Mouse (Mus musculus) bone marrow macrophage, adult 2 months (primary cell): ENCODE results near the gene 4930432K21Rik. TPM values are rescaled to one million over a fixed set of nuclear protein-coding genes. Genes with fewer than 3 reads are reported as not detected.

ENCODE experiments used
- H3K27ac ChIP-seq: 2 replicates; pipeline ENCODE4 v1.5.1; 2012; ENCODE audit warnings: low read depth, low read length; ENCODE audit not compliant: insufficient read depth
- H3K4me1 ChIP-seq: 2 replicates; pipeline ENCODE4 v1.6.1; 2012; ENCODE audit warnings: low read length; ENCODE audit not compliant: control insufficient read depth, insufficient read depth
- H3K4me3 ChIP-seq: 2 replicates; pipeline ENCODE4 v1.5.1; 2012; ENCODE audit warnings: mild to moderate bottlenecking, low read length, moderate library complexity; ENCODE audit not compliant: insufficient read depth
- CTCF ChIP-seq: IDR thresholded peaks from 2 replicates; pipeline ENCODE4 v1.5.1; 2012; ENCODE audit warnings: low read depth, mild to moderate bottlenecking, low read length, moderate library complexity
- POLR2A ChIP-seq: IDR thresholded peaks from 2 replicates; pipeline ENCODE4 v1.6.1; 2012; ENCODE audit warnings: mild to moderate bottlenecking, low read depth, low read length, borderline replicate concordance
- polyA plus RNA-seq: library from polyadenylated mRNA; stranded (reverse); fragments of >200 nt; gene quantifications from 2 replicates; pipeline ENCODE4 v1.2.4, GENCODE M21; 2012; ENCODE audit not compliant: missing spikeins, insufficient read depth, insufficient read length

4930432K21Rik gene
- polyA plus RNA-seq, 1 experiment = 1.2 TPM

DNA sequence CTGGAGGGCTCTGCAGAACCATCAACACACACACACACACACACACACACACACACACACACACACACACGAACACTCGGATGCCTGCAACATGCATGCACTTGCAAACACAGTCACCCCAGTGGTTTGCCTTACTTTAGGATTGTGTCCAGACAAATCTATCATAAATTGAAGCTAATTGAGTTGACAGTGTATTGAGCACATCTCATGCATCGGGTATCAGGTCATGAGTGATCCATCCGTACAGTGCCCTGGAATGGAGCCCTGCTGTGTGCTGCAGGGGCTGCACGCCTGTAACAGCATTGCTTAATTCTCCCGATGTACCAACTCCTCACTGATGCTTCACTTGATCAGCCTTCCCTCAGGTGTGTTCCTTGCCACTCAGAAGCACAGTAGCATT, 32.2 kb upstream of the 4930432K21Rik start:
- TF ChIP-seq POLR2A (no peak), CTCF (no peak)
- Histone ChIP-seq H3K27ac (no peak overlapping the region), H3K4me1 (no peaks in the 10 kb centered on the region), H3K4me3 (no peak overlapping the region)

DNA sequence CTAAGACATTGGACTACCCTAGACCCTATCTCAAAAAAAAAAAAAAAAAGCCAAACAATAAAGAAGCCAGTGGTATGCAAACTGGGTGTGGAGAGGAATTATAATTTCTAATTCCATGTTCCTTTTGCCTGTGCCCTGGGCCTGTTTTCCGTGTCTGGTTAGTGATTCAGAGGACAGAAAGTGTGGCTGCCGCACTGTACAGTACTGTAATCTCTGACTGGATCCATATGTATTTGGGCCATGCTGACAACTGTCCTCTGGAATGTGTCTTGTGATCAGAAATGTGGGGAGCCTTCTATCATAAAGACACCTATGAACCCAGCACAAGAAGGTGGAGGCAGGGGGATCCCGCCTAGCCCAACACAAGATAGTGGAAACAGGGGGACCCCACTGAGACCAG, 25.7 kb upstream of the 4930432K21Rik start:
- Histone ChIP-seq H3K27ac (no peak overlapping the region), H3K4me1 (no peaks in the 10 kb centered on the region), H3K4me3 (no peak overlapping the region)
- no peak for TF ChIP-seq CTCF
- no peak for TF ChIP-seq POLR2A

DNA sequence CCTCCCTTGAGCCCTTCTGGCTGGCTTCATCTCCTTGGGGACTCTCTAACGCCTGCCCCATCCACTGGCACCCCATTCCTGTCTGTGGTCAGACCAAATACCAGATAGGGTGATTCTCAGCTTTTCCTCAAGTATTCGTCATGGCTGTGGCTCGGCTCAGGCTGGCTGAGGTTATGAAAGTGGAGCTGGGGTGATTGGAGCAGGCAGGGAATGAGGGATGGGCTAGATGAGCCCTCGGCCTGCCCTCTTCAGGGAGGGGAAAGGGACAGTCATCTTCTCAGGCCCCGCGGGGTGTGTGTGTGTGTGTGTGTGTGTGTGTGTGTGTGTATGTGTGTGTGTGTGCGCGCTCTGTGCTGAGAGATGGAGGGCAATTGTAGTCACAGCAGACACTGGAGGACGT, 22.2 kb upstream of the 4930432K21Rik start, which contains the start of gene Podnl1:
Gene Podnl1 (plus strand): TSS at position 334 of the 400 bp plus-strand sequence.
- Histone ChIP-seq H3K4me1 (no peaks in the 10 kb centered on the region), H3K27ac (no peak within 1 kb of the TSS), H3K4me3 (no peak within 1 kb of the TSS)
- no peak for TF ChIP-seq POLR2A
- no peak for TF ChIP-seq CTCF

DNA sequence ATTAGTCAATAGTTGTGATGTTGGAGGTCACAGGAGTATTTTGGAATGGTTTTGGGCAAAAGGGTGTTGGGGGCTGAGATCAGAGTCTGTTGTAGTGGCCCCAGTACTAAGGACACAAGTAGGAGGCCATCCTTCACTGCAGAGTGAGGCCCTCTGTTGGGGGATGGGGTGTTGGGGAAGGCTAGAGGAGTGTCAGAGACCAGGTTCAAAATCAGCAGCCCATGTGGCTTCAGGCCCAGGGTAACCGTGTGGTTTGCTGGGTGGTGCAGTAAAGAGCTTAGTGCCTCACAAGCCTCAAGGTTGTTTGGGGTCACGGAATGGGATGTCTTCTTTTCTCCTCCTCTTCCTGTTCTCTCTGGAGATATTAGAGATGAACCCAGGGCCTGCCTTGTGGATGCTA, 21.1 kb upstream of the 4930432K21Rik start:
- TF ChIP-seq CTCF = no peak
- no peak for TF ChIP-seq POLR2A
- Histone ChIP-seq H3K4me1 (no peaks in the 10 kb centered on the region), H3K4me3 (no peak overlapping the region), H3K27ac (no peak overlapping the region)

DNA sequence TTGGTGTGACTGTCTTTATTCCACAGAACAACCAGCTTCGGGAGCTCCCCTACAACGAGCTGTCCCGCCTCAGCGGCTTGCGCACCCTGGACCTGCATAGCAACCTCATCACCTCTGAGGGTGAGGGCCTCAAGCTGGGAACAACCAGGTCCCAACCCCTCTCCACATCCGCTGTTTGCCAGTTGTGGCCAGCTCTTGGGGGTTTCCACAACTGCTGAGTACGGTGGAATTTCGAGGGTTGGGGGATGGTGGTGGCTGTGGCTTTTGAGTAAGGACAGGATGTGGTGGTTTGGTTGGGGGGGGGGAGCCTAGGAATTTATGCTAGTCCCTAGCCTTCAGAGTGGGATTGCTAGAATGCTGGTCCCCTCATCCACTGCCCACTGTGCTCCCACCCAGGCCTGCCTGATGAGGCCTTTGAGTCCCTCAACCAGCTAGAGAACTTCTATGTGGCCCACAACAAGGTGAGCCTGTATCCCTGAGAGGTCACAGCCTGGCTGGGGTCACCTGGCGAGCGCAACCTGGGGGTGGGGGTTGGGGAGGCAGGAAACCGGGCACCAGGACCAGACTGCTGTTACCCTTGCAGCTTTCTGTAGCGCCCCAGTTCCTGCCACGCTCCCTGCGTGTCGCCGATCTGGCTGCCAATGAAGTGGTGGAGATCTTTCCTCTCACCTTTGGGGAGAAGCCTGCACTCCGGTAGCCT, 20.5 kb upstream of the 4930432K21Rik start:
- Histone ChIP-seq H3K27ac (no peak overlapping the region), H3K4me1 (no peaks in the 10 kb centered on the region), H3K4me3 (no peak overlapping the region)
- TF ChIP-seq CTCF (no peak), POLR2A (no peak)

DNA sequence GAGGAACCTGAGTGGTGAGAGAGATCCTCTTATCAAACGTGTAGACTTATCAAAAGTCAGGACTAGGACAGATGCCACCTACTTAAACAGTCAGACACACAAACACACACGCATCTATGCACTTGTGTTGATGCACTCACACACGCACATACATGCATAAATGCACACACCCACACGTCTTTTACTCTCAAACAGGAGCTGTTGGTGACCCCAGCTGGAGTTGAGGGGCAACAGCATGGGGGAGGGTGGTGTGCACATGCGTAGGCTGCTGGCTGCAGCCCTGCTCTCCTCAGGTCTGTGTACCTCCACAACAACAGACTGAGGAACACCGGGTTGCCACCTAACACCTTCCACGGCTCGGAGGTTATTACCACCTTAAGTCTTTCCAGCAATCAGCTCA, 19.5 kb upstream of the 4930432K21Rik start:
- TF ChIP-seq CTCF (no peak), POLR2A (no peak)
- Histone ChIP-seq H3K27ac (no peak overlapping the region), H3K4me3 (no peak overlapping the region), H3K4me1 (no peaks in the 10 kb centered on the region)

DNA sequence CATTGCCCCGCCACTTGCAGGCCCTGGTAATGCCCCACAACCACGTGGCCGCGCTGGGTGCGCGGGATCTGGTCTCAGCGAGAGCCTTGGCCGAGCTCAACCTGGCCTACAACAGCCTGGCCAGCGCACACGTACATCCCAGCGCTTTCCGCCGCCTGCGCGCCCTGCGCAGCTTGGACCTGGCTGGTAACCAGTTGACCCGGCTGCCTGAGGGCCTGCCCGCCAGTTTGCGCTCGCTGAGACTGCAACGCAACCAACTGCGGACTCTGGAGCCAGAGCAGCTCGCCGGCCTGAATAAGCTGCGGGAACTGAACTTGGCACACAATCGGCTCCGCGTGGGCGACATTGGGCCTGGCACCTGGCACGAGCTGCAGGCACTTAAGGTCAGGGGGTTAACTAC, 17.0 kb upstream of the 4930432K21Rik start:
- TF ChIP-seq CTCF (no peak), POLR2A (no peak)
- Histone ChIP-seq H3K4me3 (no peak overlapping the region), H3K27ac (no peak overlapping the region), H3K4me1 (no peaks in the 10 kb centered on the region)

DNA sequence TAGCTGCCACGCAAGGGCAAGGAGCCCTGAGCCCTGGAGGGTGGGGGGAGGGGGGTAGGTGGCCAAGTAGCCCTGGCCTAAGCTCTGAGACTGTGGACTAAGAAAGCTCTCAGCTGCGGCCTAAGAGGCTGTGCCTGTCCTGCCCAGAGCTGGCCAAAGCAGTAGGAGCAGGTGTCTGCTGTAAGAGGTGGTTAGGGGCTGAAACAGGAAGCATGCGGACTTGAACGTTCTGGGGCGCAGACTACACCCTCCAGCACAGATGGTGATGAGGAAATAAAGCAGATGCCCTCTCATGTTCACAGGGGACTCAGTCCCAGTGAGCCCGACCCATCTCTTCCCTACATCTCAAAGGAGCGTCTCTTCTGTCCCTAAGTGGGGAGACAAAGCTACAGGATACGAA, 15.6 kb upstream of the 4930432K21Rik start:
- TF ChIP-seq CTCF = no peak
- no peak for TF ChIP-seq POLR2A
- no peak overlapping the region for H3K4me3 ChIP-seq
- H3K4me1 ChIP-seq = no peaks in the 10 kb centered on the region
- no peak overlapping the region for H3K27ac ChIP-seq

DNA sequence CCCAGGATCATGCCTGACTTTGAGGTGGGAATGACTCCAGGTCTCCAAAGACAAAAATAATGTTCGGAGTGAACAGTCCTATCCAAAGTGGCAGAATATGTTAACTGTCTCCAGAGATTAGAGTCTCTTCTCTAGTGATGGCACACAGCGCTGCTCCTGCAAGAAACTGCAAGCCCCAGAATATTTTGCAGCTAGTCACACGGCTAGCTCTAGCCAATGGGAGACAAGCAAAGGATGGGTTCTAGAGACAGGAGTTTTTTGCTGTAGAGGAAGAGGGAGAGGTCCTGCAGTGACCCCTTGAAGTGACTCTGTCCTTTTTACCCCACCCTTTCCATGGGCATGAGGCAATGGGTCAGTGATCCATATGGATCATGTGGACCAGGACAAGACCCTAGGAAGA, 10.0 kb upstream of the 4930432K21Rik start:
- TF ChIP-seq CTCF (no peak), POLR2A (no peak)
- H3K27ac ChIP-seq = no peak overlapping the region

DNA sequence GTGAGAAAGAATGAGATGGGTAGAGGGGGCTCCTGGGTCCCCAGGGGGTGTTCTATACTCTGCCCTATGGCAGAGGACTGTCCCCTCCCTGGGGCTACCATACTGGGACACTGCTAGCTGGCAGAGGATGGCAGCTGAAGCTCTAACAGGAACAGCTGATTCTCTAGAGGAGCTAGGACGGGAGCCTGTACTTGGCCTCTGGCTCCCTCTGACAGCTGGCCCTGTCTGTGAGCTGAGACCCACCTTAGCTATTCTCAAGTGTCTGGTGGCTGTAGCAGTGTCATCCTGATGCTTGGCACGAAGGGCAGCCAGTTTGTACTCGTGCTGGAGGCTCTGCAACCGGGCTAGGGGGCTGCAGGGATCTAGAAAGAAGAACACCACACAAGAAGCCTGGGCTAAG, 7.0 kb upstream of the 4930432K21Rik start:
- Histone ChIP-seq H3K4me3 (no peak overlapping the region), H3K27ac (no peak overlapping the region), H3K4me1 (peaks cover 13% of the 10 kb centered on the region)
- TF ChIP-seq POLR2A (no peak), CTCF (no peak)

More for the DNA sequence above, 10.0 kb upstream of the 4930432K21Rik start:
- Histone ChIP-seq H3K4me3 (no peak overlapping the region), H3K4me1 (no peaks in the 10 kb centered on the region)
